Mouse (Mus musculus): Measurements from ENCODE around the gene Tmem242.

Tmem242 gene

GRCm38 (mm10) chr17:5416518-5416917 is 23.5 kb downstream of the Tmem242 start:
- no peak for ATAC-seq (ENCODE audit: low TSS enrichment)

GRCm38 (mm10) chr17:5414041-5414440 is 26.0 kb downstream of the Tmem242 start:
- ATAC-seq (ENCODE audit: low TSS enrichment), result no peak

GRCm38 (mm10) chr17:5413350-5413749 is 26.7 kb downstream of the Tmem242 start:
- ATAC-seq (ENCODE audit: low TSS enrichment), result no peak

- ATAC-seq (ENCODE audit: low TSS enrichment), result no peak
Observed at GRCm38 (mm10) chr17:5412740-5413139, 27.3 kb downstream of the Tmem242 start.

- no peak for ATAC-seq (ENCODE audit: low TSS enrichment)
Observed at GRCm38 (mm10) chr17:5412301-5412700, 27.8 kb downstream of the Tmem242 start.

- ATAC-seq (ENCODE audit: low TSS enrichment), result peak; percentile 79; the same call in 1 of the 2 replicates
Observed at GRCm38 (mm10) chr17:5411205-5411604, 28.9 kb downstream of the Tmem242 start.

GRCm38 (mm10) chr17:5410336-5410735 is 29.7 kb downstream of the Tmem242 start:
- peak; percentile 50; the same call in 1 of the 2 replicates for ATAC-seq (ENCODE audit: low TSS enrichment)

- no peak for ATAC-seq (ENCODE audit: low TSS enrichment)
Observed at GRCm38 (mm10) chr17:5407030-5407429, 33.0 kb downstream of the Tmem242 start.

- ATAC-seq (ENCODE audit: low TSS enrichment), result no peak
Observed at GRCm38 (mm10) chr17:5406566-5406965, 33.5 kb downstream of the Tmem242 start.

- ATAC-seq (ENCODE audit: low TSS enrichment), result no peak
Observed at GRCm38 (mm10) chr17:5403885-5404284, 36.2 kb downstream of the Tmem242 start.

GRCm38 (mm10) chr17:5402624-5403023 is 37.4 kb downstream of the Tmem242 start:
- ATAC-seq (ENCODE audit: low TSS enrichment), result peak; percentile 62

- peak; percentile 38 for ATAC-seq (ENCODE audit: low TSS enrichment)
Observed at GRCm38 (mm10) chr17:5402069-5402468, 38.0 kb downstream of the Tmem242 start.

- no peak for ATAC-seq (ENCODE audit: low TSS enrichment)
Observed at GRCm38 (mm10) chr17:5401288-5401687, 38.8 kb downstream of the Tmem242 start.

GRCm38 (mm10) chr17:5400435-5401090 is 39.5 kb downstream of the Tmem242 start:
- peak; percentile 47 for ATAC-seq (ENCODE audit: low TSS enrichment)

- ATAC-seq (ENCODE audit: low TSS enrichment), result peak; percentile 64
Observed at GRCm38 (mm10) chr17:5397148-5398007, 42.7 kb downstream of the Tmem242 start.

- peak; percentile 25; the same call in 1 of the 2 replicates for ATAC-seq (ENCODE audit: low TSS enrichment)
Observed at GRCm38 (mm10) chr17:5396213-5396612, 43.8 kb downstream of the Tmem242 start.

GRCm38 (mm10) chr17:5395454-5396205 is 44.4 kb downstream of the Tmem242 start:
- ATAC-seq (ENCODE audit: low TSS enrichment), result no peak

- ATAC-seq (ENCODE audit: low TSS enrichment), result no peak
Observed at GRCm38 (mm10) chr17:5390682-5391081, 49.4 kb downstream of the Tmem242 start.

- no peak for ATAC-seq (ENCODE audit: low TSS enrichment)
Observed at GRCm38 (mm10) chr17:5388351-5388750, 51.7 kb downstream of the Tmem242 start.

- ATAC-seq (ENCODE audit: low TSS enrichment), result no peak
Observed at GRCm38 (mm10) chr17:5386885-5387545, 53.0 kb downstream of the Tmem242 start.

GRCm38 (mm10) chr17:5385694-5386093 is 54.4 kb downstream of the Tmem242 start:
- no peak for ATAC-seq (ENCODE audit: low TSS enrichment)

- ATAC-seq (ENCODE audit: low TSS enrichment), result no peak
Observed at GRCm38 (mm10) chr17:5377930-5378310, 62.1 kb downstream of the Tmem242 start.

Measured in frontal cortex, adult (tissue).